Mouse (Mus musculus) CH12.LX (cell line): ENCODE results near the gene Car11. TPM values are rescaled to one million over a fixed set of nuclear protein-coding genes. Genes with fewer than 3 reads are reported as not detected.

Source experiments
- DNase-seq: peaks from one replicate; pipeline ENCODE4 v3.0.0-alpha.2; 2013; ENCODE audit errors: extremely low read depth
- H3K27ac ChIP-seq: 2 replicates; pipeline ENCODE4 v1.5.1; 2012; ENCODE audit warnings: low read depth, mild to moderate bottlenecking, control low read depth, moderate library complexity; ENCODE audit not compliant: insufficient read depth
- H3K27me3 ChIP-seq: replicated peaks from 2 replicates; pipeline ENCODE3; 2012; ENCODE audit warnings: inconsistent platforms
- H3K36me3 ChIP-seq, 2 experiments: replicated peaks in 1 of 2; 2 replicates each; pipeline versions ENCODE3 to v1.6.1; 2012; ENCODE audit warnings: inconsistent platforms in 1 of 2, low read length in 1 of 2, mild to moderate bottlenecking in 1 of 2, mixed read lengths in 1 of 2, moderate library complexity in 1 of 2; ENCODE audit not compliant: control insufficient read depth in 1 of 2, insufficient read depth in 1 of 2
- H3K4me1 ChIP-seq, 2 experiments: 2 replicates each; pipeline ENCODE4 v1.6.1; 2012; ENCODE audit warnings: inconsistent platforms in 1 of 2, moderate library complexity in 1 of 2; ENCODE audit not compliant: insufficient read depth in 2 of 2, control insufficient read depth in 1 of 2
- H3K4me2 ChIP-seq: 2 replicates; pipeline ENCODE4 v1.6.1; 2012; ENCODE audit warnings: low read depth, mild to moderate bottlenecking, control low read depth; ENCODE audit not compliant: poor library complexity, insufficient read depth, severe bottlenecking
- H3K4me3 ChIP-seq, 3 experiments: fragments of 150-350 bp in 1 of 3; sonication (generic) in 1 of 3; replicated peaks in 1 of 3; 2 replicates each; pipeline versions ENCODE3 to v1.5.1; 2011 to 2012; ENCODE audit warnings: low read depth in 2 of 3, low read length in 2 of 3, mild to moderate bottlenecking in 2 of 3, moderate library complexity in 2 of 3, control low read depth in 1 of 3, improper control_type of control experiment in 1 of 3, inconsistent platforms in 1 of 3, mixed read lengths in 1 of 3; ENCODE audit not compliant: poor library complexity in 1 of 3
- H3K79me2 ChIP-seq: replicated peaks from 2 replicates; pipeline ENCODE4 v1.6.1; 2012; ENCODE audit warnings: mild to moderate bottlenecking, moderate library complexity; ENCODE audit not compliant: control insufficient read depth, poor library complexity, insufficient read depth, severe bottlenecking; ENCODE audit errors: extremely low read depth
- H3K9ac ChIP-seq: 2 replicates; pipeline ENCODE4 v1.6.1; 2012; ENCODE audit warnings: low read depth, mild to moderate bottlenecking, control low read depth, moderate library complexity; ENCODE audit not compliant: insufficient read depth
- H3K9me3 ChIP-seq: replicated peaks from 2 replicates; pipeline ENCODE3; 2012; ENCODE audit warnings: low read length, inconsistent platforms, mixed read lengths
- CTCF ChIP-seq, 2 experiments: IDR thresholded peaks in 1 of 2; conservative IDR thresholded peaks in 1 of 2; 2 replicates each; pipeline ENCODE4 v1.5.1; 2011 to 2012; ENCODE audit warnings: low read depth in 2 of 2, low read length in 2 of 2, improper control_type of control experiment in 1 of 2, inconsistent platforms in 1 of 2, mild to moderate bottlenecking in 1 of 2, moderate library complexity in 1 of 2
- EP300 ChIP-seq: IDR thresholded peaks from 2 replicates; pipeline ENCODE4 v1.6.1; 2011; ENCODE audit warnings: low read length, improper control_type of control experiment
- ETS1 ChIP-seq: conservative IDR thresholded peaks from 2 replicates; pipeline ENCODE4 v1.6.1; 2012; ENCODE audit warnings: low read depth, mild to moderate bottlenecking, inconsistent platforms, low read length, improper control_type of control experiment, moderate library complexity
- GABPA ChIP-seq: IDR thresholded peaks from 2 replicates; pipeline ENCODE4 v1.6.1; 2012; ENCODE audit warnings: low read depth, low read length, improper control_type of control experiment, inconsistent platforms; ENCODE audit not compliant: insufficient replicate concordance
- JUND ChIP-seq: conservative IDR thresholded peaks from 2 replicates; pipeline ENCODE4 v1.6.1; 2011; ENCODE audit warnings: low read depth, low read length, improper control_type of control experiment
- MAX ChIP-seq: IDR thresholded peaks from 2 replicates; pipeline ENCODE4 v1.6.1; 2011; ENCODE audit warnings: low read length, improper control_type of control experiment
- MEF2A ChIP-seq: IDR thresholded peaks from 2 replicates; pipeline ENCODE4 v1.6.1; 2014; ENCODE audit warnings: low read depth, mild to moderate bottlenecking, inconsistent platforms, low read length, improper control_type of control experiment, borderline replicate concordance
- MXI1 ChIP-seq: IDR thresholded peaks from 2 replicates; pipeline ENCODE4 v1.6.1; 2011; ENCODE audit warnings: mild to moderate bottlenecking, low read depth, low read length, improper control_type of control experiment
- NELFE ChIP-seq: IDR thresholded peaks from 2 replicates; pipeline ENCODE4 v1.6.1; 2011; ENCODE audit warnings: low read depth, low read length, improper control_type of control experiment
- NRF1 ChIP-seq: IDR thresholded peaks from 2 replicates; pipeline ENCODE4 v1.6.1; 2014; ENCODE audit warnings: low read depth, mild to moderate bottlenecking, inconsistent platforms, low read length, improper control_type of control experiment, moderate library complexity
- POLR2AphosphoS2 ChIP-seq: IDR thresholded peaks from 2 replicates; pipeline ENCODE4 v1.6.1; 2011; ENCODE audit warnings: low read depth, low read length, improper control_type of control experiment
- RAD21 ChIP-seq: IDR thresholded peaks from 2 replicates; pipeline ENCODE4 v1.6.1; 2011; ENCODE audit warnings: low read depth, mild to moderate bottlenecking, low read length, improper control_type of control experiment, moderate library complexity
- SMC3 ChIP-seq: IDR thresholded peaks from 2 replicates; pipeline ENCODE4 v1.6.1; 2011; ENCODE audit warnings: low read depth, low read length, improper control_type of control experiment
- ZC3H11A ChIP-seq: IDR thresholded peaks from 2 replicates; pipeline ENCODE4 v1.6.1; 2012; ENCODE audit warnings: low read depth, mild to moderate bottlenecking, inconsistent platforms, low read length, improper control_type of control experiment
- dilution Hi-C: fragments of 300-500 bp; cut with MboI; formaldehyde crosslinking; loops from 2 replicates; pipeline ENCODE4 v1.14.3; 2020; ENCODE audit warnings: low sequenced_read_pairs; ENCODE audit not compliant: extremely low pct_unique_long_range_greater_than_20kb, extremely low pct_ligation_motif_present
- in situ Hi-C: fragments of 300-500 bp; cut with MboI; formaldehyde crosslinking; loops from 3 replicates; pipeline ENCODE4 v1.14.3; 2019; ENCODE audit warnings: low sequenced_read_pairs, low pct_ligation_motif_present, low pct_unique_long_range_greater_than_20kb, mixed read lengths
- polyA plus RNA-seq: library from polyadenylated mRNA; unstranded; fragments of >175 nt; gene quantifications from 2 replicates; pipeline ENCODE4 v1.2.1, GENCODE M21; 2012; ENCODE audit warnings: low read depth; ENCODE audit not compliant: insufficient read length
- total RNA-seq, 2 experiments: library from RNA; depleted of rRNA; stranded (reverse); fragments of 300-350 nt in 1 of 2; fragments of >200 nt in 1 of 2; gene quantifications; 2 replicates each; pipeline ENCODE4 v1.2.3; 2012 to 2014

Car11 gene
- total and polyA plus RNA-seq, 3 experiments, result not detected

- Histone ChIP-seq H3K79me2 (no peaks in the 10 kb centered on the region), H3K9me3 (no peaks in the 10 kb centered on the region), H3K27me3 (no peaks in the 10 kb centered on the region), H3K36me3 (no peaks in the 10 kb centered on the region), H3K9ac (no peak within 1 kb of the TSS), H3K4me2 (no peak within 1 kb of the TSS), H3K4me1 (peaks cover 34 to 78% of the 10 kb centered on the region in 2 experiments), H3K4me3 (no peak within 1 kb of the TSS), H3K27ac (no peak within 1 kb of the TSS)
- peak; percentile 24 for DNase-seq
- in situ Hi-C loops (loop anchor here (5.0 to 10.0 kb wide), 3 partner anchors 46 to 219 kb away; partner anchors contain the start of genes Bax and Mamstr), dilution Hi-C loops (no loop called here)
- TF ChIP-seq MXI1, result no peak
- 0 out of 2 replicates have a peak, but pooled peaks have one; percentile 18 for TF ChIP-seq ETS1
These were observed 16.1 kb upstream of the Car11 start, which contains the start of gene Ntn5 for GRCm38 (mm10) chr7:45683396-45684050. Ntn5 (plus strand) TSS chr7:45684022.

GRCm38 (mm10) chr7:45685811-45686210 lies 13.8 kb upstream of the Car11 start:
- no peak overlapping the region for H3K4me2 ChIP-seq
- in situ Hi-C loops, result loop anchor here (10.0 kb wide), 1 partner anchor 221 kb away; the partner anchor contains the start of gene Bax
- no peaks in the 10 kb centered on the region for H3K36me3 ChIP-seq
- no peak for DNase-seq
- H3K79me2 ChIP-seq, result no peaks in the 10 kb centered on the region
- dilution Hi-C loops, result no loop called here
- H3K27ac ChIP-seq, result no peak overlapping the region
- H3K27me3 ChIP-seq, result no peaks in the 10 kb centered on the region
- no peak overlapping the region for H3K9ac ChIP-seq
- no peaks in the 10 kb centered on the region for H3K9me3 ChIP-seq
- TF ChIP-seq GABPA, result no peak
- no peak for TF ChIP-seq ZC3H11A
- no peak for TF ChIP-seq SMC3
- no peak for TF ChIP-seq MEF2A
- TF ChIP-seq NELFE, result no peak
- TF ChIP-seq JUND, result no peak
- no peak for TF ChIP-seq MAX
- no peak for TF ChIP-seq CTCF (conservative IDR thresholded peaks at IDR 0.05 in 1 of 2, IDR thresholded peaks at IDR 0.05 in 1 of 2; ENCODE audit: low read depth in 2 of 2, low read length in 2 of 2)
- no peak for TF ChIP-seq EP300
- no peak for TF ChIP-seq NRF1
- no peak for TF ChIP-seq POLR2AphosphoS2
- no peak for TF ChIP-seq RAD21
- TF ChIP-seq, all 38 proteins: peak for 0
- Histone ChIP-seq H3K4me3 (no peak overlapping the region), H3K4me1 (peaks cover 43 to 84% of the 10 kb centered on the region in 2 experiments)
